ENCODE assay signal across 25 mouse cellular contexts in the genomic region with DNA sequence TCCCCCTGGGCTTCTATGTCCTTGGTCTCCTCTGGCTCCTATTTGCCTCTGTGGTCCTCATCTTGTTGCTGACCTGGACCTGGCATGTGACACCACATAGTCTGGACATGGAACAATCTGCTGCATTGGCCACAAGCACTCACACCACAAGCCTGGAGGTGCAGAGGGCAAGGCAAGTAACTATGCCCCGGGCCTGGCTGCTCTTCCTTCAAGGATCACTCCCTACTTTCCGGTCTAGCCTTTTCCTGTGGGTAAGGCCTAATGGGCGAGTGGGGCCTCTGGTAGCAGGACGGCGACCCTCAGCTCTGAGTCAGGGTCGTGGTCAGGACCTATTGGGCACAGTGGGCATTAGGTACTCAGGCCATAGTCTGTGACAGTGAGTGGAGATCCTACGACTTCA. TPM values are rescaled to one million over a fixed set of nuclear protein-coding genes. Genes with fewer than 3 reads are reported as not detected.
"Had no signal": no experiment of that assay in that cellular context is flagged by ENCODE, and none has a peak within 500 bp of the region (broad histone marks: within the 10 kb centered on the region; RNA-seq: fewer than 3 reads in every experiment).

No protein-coding gene starts in this region.

- ATAC-seq: intestine, embryonic 15.5 days had no signal

- H3K9me3 ChIP-seq: intestine, embryonic 15.5 days; kidney, embryonic 15.5 days; limb, embryonic 12.5 days; limb, embryonic 15.5 days; liver, embryonic 15.5 days; neural tube, embryonic 12.5 days; neural tube, embryonic 15.5 days had no signal

- DNase-seq: kidney, adult 11 months; kidney, adult 8-10 months; kidney, postnatal 10 days; kidney, postnatal 36 days; layer of hippocampus, postnatal 36 days; left cerebral cortex, postnatal 4 days; lung, adult 2 months; midbrain, embryonic 14.5 days; right cerebral cortex, adult 18-20 months; right cerebral cortex, postnatal 14 days; right cerebral cortex, postnatal 4 days; thymus, adult 2 months; thymus, postnatal 25 days had no signal

- H3K4me2 ChIP-seq: intestine, embryonic 15.5 days; kidney, embryonic 15.5 days; limb, embryonic 12.5 days; limb, embryonic 15.5 days; liver, embryonic 15.5 days; midbrain, embryonic 11.5 days; neural tube, embryonic 12.5 days; neural tube, embryonic 15.5 days had no signal

- H3K27me3 ChIP-seq: intestine, embryonic 15.5 days; kidney, embryonic 15.5 days; limb, embryonic 12.5 days; limb, embryonic 15.5 days; liver, embryonic 15.5 days; neural tube, embryonic 12.5 days; neural tube, embryonic 15.5 days had no signal

- H3K4me3 ChIP-seq: intestine, embryonic 15.5 days; kidney, embryonic 15.5 days; left cerebral cortex, adult 2 months; limb, embryonic 12.5 days; limb, embryonic 15.5 days; liver, embryonic 15.5 days; neural tube, embryonic 12.5 days; neural tube, embryonic 15.5 days had no signal

RNA-seq across cellular contexts. Expression of a gene that starts 2.3 kb away (rescaled TPM):
- total RNA-seq: layer of hippocampus, postnatal 10 days; layer of hippocampus, postnatal 36 days; left cerebral cortex, adult 2 months; left cerebral cortex, postnatal 14 days; midbrain, postnatal 0 days had no signal
